Mouse (Mus musculus) cerebral cortex, adult 2 months (tissue): ENCODE measurements around the gene Hist1h2aa.

Source experiments
- WGBS: fragments of 180-500 bp; shearing (Covaris S2); methylation state at CpG from one replicate; pipeline ENCODE4 v1.1.7; 2018; 5-methylcytosine and 5-hydroxymethylcytosine counted together

Gene Hist1h2aa

DNA sequence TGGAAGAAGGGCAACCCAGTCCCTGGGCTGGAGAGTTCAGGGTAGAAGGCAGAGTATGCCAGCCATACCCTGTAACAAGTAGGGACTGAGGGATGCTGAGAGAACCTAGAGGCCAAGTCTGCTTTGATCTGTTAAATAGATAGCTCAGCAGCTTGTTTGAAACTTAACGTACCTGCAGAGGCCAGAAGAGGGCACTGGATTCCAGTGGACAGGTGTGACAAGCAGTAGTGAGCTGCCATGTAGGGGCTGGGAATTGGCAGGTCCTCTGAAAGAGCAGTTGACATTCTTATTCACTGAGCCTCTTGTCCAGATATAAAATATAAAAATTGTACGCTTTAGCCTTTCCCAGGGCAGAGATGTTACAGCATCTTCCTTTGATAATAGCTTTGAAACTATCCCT is 8.6 kb downstream of the Hist1h2aa start:
- WGBS: 77% methylated on average over 2 of the region's 2 CpGs

DNA sequence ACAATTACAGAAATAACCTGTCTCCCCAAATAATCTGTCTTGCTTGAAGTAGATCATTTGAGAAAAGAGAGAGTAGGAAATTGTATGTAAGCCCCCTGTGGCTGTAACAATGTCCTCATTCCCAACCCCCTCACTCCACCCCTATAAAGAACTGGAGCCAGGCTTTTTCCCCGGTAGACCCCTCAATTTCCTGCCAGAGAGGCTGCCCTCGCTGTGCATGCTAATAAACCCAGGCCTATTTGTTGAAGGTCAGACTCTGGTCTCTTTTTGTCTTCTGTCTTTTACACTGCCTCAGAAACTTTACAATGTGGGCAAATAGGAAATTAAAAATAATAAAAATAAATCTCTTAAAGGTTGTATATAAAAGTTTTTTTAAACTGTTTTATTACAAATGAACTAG is 12.0 kb downstream of the Hist1h2aa start:
- WGBS: 54% methylated on average over 2 of the region's 2 CpGs

DNA sequence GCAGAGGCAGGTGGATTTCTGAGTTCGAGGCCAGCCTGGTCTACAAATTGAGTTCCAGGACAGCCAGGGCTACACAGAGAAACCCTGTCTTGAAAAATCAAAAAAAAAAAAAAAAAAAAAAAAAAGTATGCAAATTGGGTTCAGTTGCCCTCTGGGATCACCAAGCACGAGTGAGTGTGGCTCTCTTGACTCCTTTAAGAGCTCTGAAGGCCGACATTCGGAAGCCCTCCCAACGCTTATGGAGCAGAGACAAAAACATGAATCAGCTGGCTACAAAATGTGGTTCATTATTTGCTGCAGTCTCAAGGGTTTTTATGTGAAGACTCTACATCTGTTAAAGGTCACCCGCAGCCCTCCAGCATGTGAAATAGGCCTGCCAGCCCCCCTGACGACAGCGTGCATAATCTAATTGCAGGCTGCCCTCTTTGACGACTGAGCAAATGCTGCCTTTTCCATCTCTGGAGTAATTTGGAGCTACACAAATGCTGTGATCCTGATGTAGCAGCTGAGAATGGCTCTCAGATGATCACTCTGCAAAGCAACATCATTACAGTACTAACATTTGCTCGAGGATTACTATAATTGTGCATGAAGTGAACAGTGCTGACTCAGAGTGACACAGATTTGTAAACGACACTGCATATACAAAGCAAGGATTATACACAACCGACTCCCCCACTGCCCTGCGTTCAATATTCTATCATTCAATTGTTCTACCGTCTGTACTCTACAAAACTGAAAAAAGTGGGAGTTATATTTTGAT is 15.4 kb downstream of the Hist1h2aa start:
- WGBS: 44% methylated on average over 14 of the region's 14 CpGs

DNA sequence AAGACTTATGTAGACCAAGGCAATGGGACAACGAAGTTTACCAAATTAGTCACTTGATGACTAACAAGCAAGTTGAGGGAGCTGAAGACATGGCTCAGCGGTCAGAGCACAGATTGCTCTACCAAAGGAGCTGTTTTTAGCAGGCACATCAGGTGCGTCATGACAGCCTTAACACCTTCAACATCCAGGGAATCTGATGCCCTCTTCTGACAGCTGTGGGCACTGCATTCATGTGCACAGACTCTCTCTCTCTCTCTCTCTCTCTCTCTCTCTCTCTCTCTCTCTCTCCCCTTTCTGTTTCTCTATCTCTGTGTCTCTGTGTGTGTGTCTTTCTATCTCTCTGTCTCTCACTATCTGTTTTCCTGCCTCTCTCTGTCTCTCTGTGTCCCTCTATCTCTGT is 16.7 kb downstream of the Hist1h2aa start:
- WGBS: 53% methylated on average over 3 of the region's 3 CpGs

DNA sequence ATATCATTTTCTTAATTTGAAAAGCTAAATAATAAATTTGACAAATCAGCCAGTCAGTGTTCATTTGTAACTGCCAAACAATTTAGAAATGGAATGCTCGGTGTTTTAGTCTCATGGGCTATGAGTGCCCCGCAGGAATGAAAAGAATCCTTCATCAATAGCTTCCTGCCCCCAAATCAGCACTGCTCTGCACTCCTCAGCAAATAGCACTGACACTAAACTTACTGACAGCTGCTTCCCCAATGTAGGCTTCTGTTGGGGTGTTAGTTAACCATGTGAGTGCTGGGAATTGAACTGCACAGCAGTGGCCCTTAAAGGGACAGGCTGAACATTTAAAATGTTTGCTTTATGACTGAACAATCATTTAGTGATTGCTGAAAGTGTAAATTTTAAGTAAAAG is 25.5 kb downstream of the Hist1h2aa start:
- WGBS: 52% methylated on average over 2 of the region's 2 CpGs

DNA sequence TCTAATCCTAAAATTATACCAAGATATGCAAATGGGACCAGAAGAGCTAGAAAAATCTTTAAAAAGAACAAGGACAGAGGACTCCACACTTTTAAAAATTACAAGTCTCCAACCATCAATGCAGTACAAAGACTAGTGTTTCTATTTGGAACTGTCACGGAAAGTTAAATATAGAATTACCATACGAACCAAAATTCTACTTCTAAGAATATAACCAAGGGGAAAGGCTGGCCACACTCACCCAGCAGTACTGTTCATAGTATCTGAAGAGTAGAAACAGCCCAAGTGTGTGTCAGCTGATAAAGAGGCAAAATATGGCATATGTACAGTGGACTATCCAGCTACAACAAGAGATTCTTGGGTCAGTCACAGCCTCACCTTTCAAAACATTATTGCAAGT is 30.6 kb downstream of the Hist1h2aa start:
- WGBS: 50% methylated on average over 2 of the region's 2 CpGs

DNA sequence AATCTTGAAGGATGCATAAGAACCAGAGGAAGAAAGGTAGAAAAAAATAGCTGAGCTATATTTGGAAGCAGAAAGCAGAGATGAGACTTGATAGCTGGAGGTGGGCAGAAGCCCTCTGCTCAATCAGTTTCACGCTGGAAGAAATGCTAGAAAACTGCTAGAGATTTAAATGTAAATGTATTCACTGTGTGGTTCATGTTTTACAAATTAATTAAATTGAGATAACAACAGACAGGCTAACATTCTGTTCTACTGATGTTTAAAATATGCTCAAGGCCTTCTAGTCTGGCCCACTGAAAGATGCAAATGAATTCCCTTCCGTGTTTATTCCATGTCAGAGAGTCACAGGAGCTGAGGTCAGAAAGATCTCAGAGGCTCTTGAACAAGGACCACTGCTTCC is 37.6 kb downstream of the Hist1h2aa start:
- 35% methylated on average over 2 of the region's 2 CpGs for WGBS

DNA sequence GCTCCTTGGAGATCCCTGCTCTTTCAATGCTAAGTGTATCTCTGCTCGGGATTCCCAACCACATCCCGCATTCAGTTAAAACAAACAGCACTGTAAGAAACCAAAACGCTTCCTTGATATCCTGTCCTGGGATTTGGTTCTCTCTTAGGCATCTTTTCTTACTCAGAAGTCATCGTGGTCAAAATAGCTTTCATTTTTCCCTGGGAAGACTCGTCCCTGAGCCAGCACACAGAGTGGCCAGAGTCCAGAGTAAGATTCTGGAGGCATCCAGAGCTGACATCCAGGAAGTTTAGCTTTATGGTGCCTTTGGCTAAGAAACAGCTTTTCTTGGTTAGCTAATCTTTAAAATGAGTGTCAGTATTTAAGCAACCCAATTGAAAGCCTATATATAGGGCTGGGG is 38.0 kb downstream of the Hist1h2aa start:
- 44% methylated on average over 5 of the region's 5 CpGs for WGBS
